Mouse (Mus musculus) heart, adult 2 months (tissue): ENCODE data around the gene Mpzl2.

Source experiments
- CTCF ChIP-seq: fragments of 200-600 bp; IDR thresholded peaks from 2 replicates; pipeline ENCODE4 v1.8.1; 2022; ENCODE audit warnings: antibody characterized with exemption, mild to moderate bottlenecking, moderate library complexity
- EP300 ChIP-seq: fragments of 200-500 bp; IDR thresholded peaks from 2 replicates; pipeline ENCODE4 v1.6.1; 2011; ENCODE audit warnings: low read depth, low read length, control low read depth; ENCODE audit not compliant: insufficient read depth
- POLR2A ChIP-seq: fragments of 200-500 bp; IDR thresholded peaks from 2 replicates; pipeline ENCODE4 v1.6.1; 2011; ENCODE audit warnings: mild to moderate bottlenecking, low read depth, low read length, control low read depth; ENCODE audit not compliant: insufficient read depth

DNA sequence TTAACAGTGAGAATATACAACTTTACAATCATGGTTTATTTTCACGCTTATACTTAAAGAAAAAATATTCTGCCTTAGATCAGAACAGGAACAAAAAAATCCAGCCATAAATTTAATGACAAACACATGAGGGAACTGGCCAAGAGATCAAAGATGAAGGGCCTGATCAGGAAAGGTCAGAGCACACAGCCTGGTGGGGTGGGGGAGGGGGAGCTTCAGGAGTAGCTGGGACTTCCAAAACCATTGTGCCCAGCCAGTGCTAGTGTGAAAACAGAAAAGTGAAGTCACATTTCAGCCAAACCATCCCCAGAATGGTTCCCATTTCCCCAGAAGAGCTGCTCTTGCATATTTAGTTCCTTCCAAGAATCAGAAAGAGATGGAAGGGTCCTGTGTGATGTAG is 62.9 kb downstream of the Mpzl2 start:
- TF ChIP-seq CTCF: no peak
- TF ChIP-seq POLR2A: no peak
- TF ChIP-seq EP300: no peak
